Mouse (Mus musculus) MEL (cell line): Measurements from ENCODE around the gene Irf2bp2. TPM values are rescaled to one million over a fixed set of nuclear protein-coding genes. Genes with fewer than 3 reads are reported as not detected.

ENCODE experiments used
- DNase-seq: peaks from one replicate; pipeline ENCODE4 v3.0.0; 2011; ENCODE audit warnings: low read depth, low spot score
- H3K27ac ChIP-seq: 2 replicates; pipeline ENCODE4 v1.5.1; 2012; ENCODE audit warnings: low read depth, mild to moderate bottlenecking, control low read depth, low read length, moderate library complexity; ENCODE audit not compliant: control insufficient read depth
- H3K27me3 ChIP-seq, 2 experiments: fragments of 150-350 bp in 1 of 2; sonication (generic) in 1 of 2; 2 replicates each; pipeline ENCODE4 v1.6.1; 2012; ENCODE audit warnings: low read length in 2 of 2, mild to moderate bottlenecking in 2 of 2, improper control_type of control experiment in 1 of 2, moderate library complexity in 1 of 2; ENCODE audit not compliant: insufficient read depth in 2 of 2, control insufficient read depth in 1 of 2
- H3K36me3 ChIP-seq, 2 experiments: 2 replicates each; pipeline ENCODE4 v1.6.1; 2012 to 2014; ENCODE audit warnings: low read length in 2 of 2, improper control_type of control experiment in 1 of 2, inconsistent platforms in 1 of 2, mild to moderate bottlenecking in 1 of 2; ENCODE audit not compliant: insufficient read depth in 2 of 2, control insufficient read depth in 1 of 2
- H3K4me1 ChIP-seq, 2 experiments: fragments of 150-350 bp in 1 of 2; sonication (generic) in 1 of 2; 2 replicates each; pipeline ENCODE4 v1.6.1; 2012; ENCODE audit warnings: low read length in 2 of 2, improper control_type of control experiment in 1 of 2, mild to moderate bottlenecking in 1 of 2; ENCODE audit not compliant: insufficient read depth in 2 of 2, control insufficient read depth in 1 of 2
- H3K4me3 ChIP-seq, 2 experiments: fragments of 150-350 bp in 1 of 2; sonication (generic) in 1 of 2; 2 replicates each; pipeline ENCODE4 v1.5.1; 2012; ENCODE audit warnings: low read depth in 2 of 2, low read length in 2 of 2, mild to moderate bottlenecking in 2 of 2, moderate library complexity in 2 of 2, control low read depth in 1 of 2, improper control_type of control experiment in 1 of 2; ENCODE audit not compliant: control insufficient read depth in 1 of 2, insufficient read depth in 1 of 2
- H3K79me2 ChIP-seq: 2 replicates; pipeline ENCODE4 v1.6.1; 2012; ENCODE audit warnings: mild to moderate bottlenecking, low read length, moderate library complexity; ENCODE audit not compliant: control insufficient read depth, poor library complexity, insufficient read depth
- H3K9ac ChIP-seq: 2 replicates; pipeline ENCODE4 v1.6.1; 2012; ENCODE audit warnings: low read depth, mild to moderate bottlenecking, control low read depth, low read length, moderate library complexity; ENCODE audit not compliant: control insufficient read depth, poor library complexity, severe bottlenecking
- H3K9me3 ChIP-seq: fragments of 150-350 bp; sonication (generic); replicated peaks from 2 replicates; pipeline ENCODE4 v1.6.1; 2012; ENCODE audit warnings: mild to moderate bottlenecking, low read length, improper control_type of control experiment, moderate library complexity; ENCODE audit not compliant: insufficient read depth
- BHLHE40 ChIP-seq: IDR thresholded peaks from 2 replicates; pipeline ENCODE4 v1.6.1; 2012; ENCODE audit warnings: low read depth, mild to moderate bottlenecking, inconsistent platforms, low read length, improper control_type of control experiment, borderline replicate concordance
- CHD2 ChIP-seq: IDR thresholded peaks from 2 replicates; pipeline ENCODE4 v1.6.1; 2011; ENCODE audit warnings: low read length, improper control_type of control experiment
- CTCF ChIP-seq, 3 experiments: IDR thresholded peaks in 2 of 3; conservative IDR thresholded peaks in 1 of 3; 2 replicates each; pipeline ENCODE4 v1.5.1; 2011 to 2012; ENCODE audit warnings: low read length in 3 of 3, low read depth in 2 of 3, mild to moderate bottlenecking in 2 of 3, improper control_type of control experiment in 1 of 3, inconsistent platforms in 1 of 3, mixed read lengths in 1 of 3, moderate library complexity in 1 of 3; ENCODE audit not compliant: control insufficient read depth in 1 of 3, insufficient read depth in 1 of 3, poor library complexity in 1 of 3, severe bottlenecking in 1 of 3
- ETS1 ChIP-seq: IDR thresholded peaks from 2 replicates; pipeline ENCODE4 v1.6.1; 2012; ENCODE audit warnings: low read depth, mild to moderate bottlenecking, inconsistent platforms, low read length, improper control_type of control experiment, moderate library complexity
- GATA1 ChIP-seq: IDR thresholded peaks from 2 replicates; pipeline ENCODE4 v1.6.1; 2011; ENCODE audit warnings: low read depth, low read length, improper control_type of control experiment
- HCFC1 ChIP-seq: IDR thresholded peaks from 2 replicates; pipeline ENCODE4 v1.6.1; 2012; ENCODE audit warnings: low read depth, mild to moderate bottlenecking, inconsistent platforms, low read length, improper control_type of control experiment, moderate library complexity
- KAT2A ChIP-seq: conservative IDR thresholded peaks from 2 replicates; pipeline ENCODE4 v1.6.1; 2012; ENCODE audit warnings: low read depth, low read length, improper control_type of control experiment, inconsistent platforms
- MAFK ChIP-seq: IDR thresholded peaks from 2 replicates; pipeline ENCODE4 v1.6.1; 2011; ENCODE audit warnings: low read depth, mild to moderate bottlenecking, low read length, improper control_type of control experiment, borderline replicate concordance
- MAX ChIP-seq: IDR thresholded peaks from 2 replicates; pipeline ENCODE4 v1.6.1; 2011; ENCODE audit warnings: low read length, improper control_type of control experiment
- MAZ ChIP-seq: IDR thresholded peaks from 2 replicates; pipeline ENCODE4 v1.6.1; 2012; ENCODE audit warnings: low read depth, mild to moderate bottlenecking, inconsistent platforms, low read length, improper control_type of control experiment
- MEF2A ChIP-seq: IDR thresholded peaks from 2 replicates; pipeline ENCODE4 v1.6.1; 2014; ENCODE audit warnings: low read depth, mild to moderate bottlenecking, inconsistent platforms, low read length, improper control_type of control experiment; ENCODE audit not compliant: poor library complexity, insufficient replicate concordance, severe bottlenecking; ENCODE audit errors: extremely low read depth
- MYC ChIP-seq: IDR thresholded peaks from 2 replicates; pipeline ENCODE4 v1.6.1; 2011; ENCODE audit warnings: low read depth, mild to moderate bottlenecking, low read length, improper control_type of control experiment, moderate library complexity
- NELFE ChIP-seq: IDR thresholded peaks from 2 replicates; pipeline ENCODE4 v1.6.1; 2011; ENCODE audit warnings: low read depth, low read length, improper control_type of control experiment
- NRF1 ChIP-seq: IDR thresholded peaks from 2 replicates; pipeline ENCODE4 v1.6.1; 2014; ENCODE audit warnings: low read depth, mild to moderate bottlenecking, inconsistent platforms, low read length, improper control_type of control experiment, moderate library complexity; ENCODE audit not compliant: poor library complexity, insufficient read depth, severe bottlenecking
- SIN3A ChIP-seq: IDR thresholded peaks from 2 replicates; pipeline ENCODE4 v1.6.1; 2012; ENCODE audit warnings: low read length, improper control_type of control experiment, inconsistent platforms
- TAL1 ChIP-seq: IDR thresholded peaks from 2 replicates; pipeline ENCODE4 v1.6.1; 2012; ENCODE audit warnings: mild to moderate bottlenecking, inconsistent platforms, low read length, moderate library complexity, mixed read lengths
- TCF12 ChIP-seq: IDR thresholded peaks from 2 replicates; pipeline ENCODE4 v1.6.1; 2014; ENCODE audit warnings: low read depth, mild to moderate bottlenecking, inconsistent platforms, low read length, improper control_type of control experiment, moderate library complexity
- UBTF ChIP-seq: IDR thresholded peaks from 2 replicates; pipeline ENCODE4 v1.6.1; 2012; ENCODE audit warnings: low read depth, mild to moderate bottlenecking, inconsistent platforms, low read length, improper control_type of control experiment, moderate library complexity, borderline replicate concordance; ENCODE audit not compliant: insufficient read depth
- ZNF384 ChIP-seq: IDR thresholded peaks from 2 replicates; pipeline ENCODE4 v1.6.1; 2012; ENCODE audit warnings: low read depth, mild to moderate bottlenecking, inconsistent platforms, low read length, improper control_type of control experiment
- polyA plus RNA-seq, 2 experiments: library from polyadenylated mRNA; stranded (reverse) in 1 of 2; unstranded in 1 of 2; fragments of >175 nt in 1 of 2; fragments of >200 nt in 1 of 2; gene quantifications; 2 replicates each; pipeline versions ENCODE4 v1.2.1 to v1.2.4; 2012; ENCODE audit warnings: low replicate concordance in 2 of 2, low read depth in 1 of 2; ENCODE audit not compliant: insufficient read length in 2 of 2, insufficient read depth in 1 of 2, missing spikeins in 1 of 2
- total RNA-seq: library from RNA; depleted of rRNA; stranded (reverse); fragments of 300-350 nt; gene quantifications from 2 replicates; pipeline ENCODE4 v1.2.3, GENCODE M21; 2012

Irf2bp2 gene
- total and polyA plus RNA-seq, 3 experiments: 17.1 to 30.4 TPM; not detected in 1

DNA sequence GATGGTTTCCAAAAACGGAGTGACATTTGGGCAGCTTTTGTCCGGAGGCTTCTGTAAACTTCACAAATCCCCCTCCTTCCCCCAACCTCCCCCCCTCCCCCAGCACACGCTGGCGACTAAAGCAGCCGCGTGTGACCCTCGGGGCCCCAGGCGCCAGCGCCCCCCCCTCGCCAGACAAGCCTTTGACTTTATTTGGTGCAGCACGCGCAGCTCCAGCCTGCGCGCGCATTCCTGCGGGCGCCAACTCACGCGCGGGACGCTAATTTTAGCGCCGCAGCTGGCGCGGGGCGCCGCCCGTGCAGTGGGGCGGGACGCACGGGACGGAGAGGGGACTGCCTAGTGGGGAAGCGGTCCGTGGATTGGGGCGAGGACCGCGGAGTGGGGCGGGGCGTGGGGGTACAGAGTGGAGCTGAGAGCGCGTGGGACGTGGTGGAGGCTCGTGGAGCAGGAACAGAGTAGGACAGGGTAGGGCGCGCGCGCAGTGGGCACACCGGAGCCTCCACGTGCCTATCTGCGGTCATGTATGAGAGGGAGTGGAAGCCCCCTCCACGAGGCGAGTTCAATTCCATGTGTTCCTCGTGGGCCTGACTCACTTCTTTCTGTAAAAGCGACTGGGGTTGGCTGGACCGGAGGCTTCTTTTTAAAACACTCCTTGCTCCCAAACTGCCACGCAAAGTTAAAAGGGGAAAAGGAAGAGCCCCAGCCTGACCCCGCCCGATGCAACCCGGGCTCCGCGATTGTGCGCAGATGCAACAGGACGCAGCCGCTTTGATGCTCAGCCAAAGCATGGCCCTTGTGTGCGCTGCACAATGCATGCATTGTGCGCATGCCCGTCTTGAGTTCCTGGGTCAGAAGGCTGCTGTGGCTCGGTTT lies 9.6 kb downstream of the Irf2bp2 start (continued):
- TF ChIP-seq CHD2: no peak
- TF ChIP-seq MYC: peak; percentile 81
- no peak for TF ChIP-seq UBTF
- TF ChIP-seq BHLHE40: peak; percentile 86
- TF ChIP-seq MAX: peak; percentile 84
- TF ChIP-seq GATA1: no peak
- no peak for TF ChIP-seq TAL1
- TF ChIP-seq KAT2A: no peak
- no peak for TF ChIP-seq MAFK
- peak; percentile 85 for TF ChIP-seq NRF1
- peak; percentile 58; the same call in 1 of the 2 replicates for TF ChIP-seq MEF2A
- TF ChIP-seq ZNF384: no peak
- TF ChIP-seq HCFC1: peak; percentile 65; the same call in 1 of the 2 replicates
- TF ChIP-seq MAZ: no peak
- no peak for TF ChIP-seq CTCF (IDR thresholded peaks at IDR 0.05 in 2 of 3, conservative IDR thresholded peaks at IDR 0.05 in 1 of 3; ENCODE audit: control insufficient read depth in 1 of 3, insufficient read depth in 1 of 3, low read depth in 2 of 3, low read length in 3 of 3, poor library complexity in 1 of 3, severe bottlenecking in 1 of 3)
- 0 out of 2 replicates have a peak, but pooled peaks have one; percentile 32 for TF ChIP-seq TCF12

DNA sequence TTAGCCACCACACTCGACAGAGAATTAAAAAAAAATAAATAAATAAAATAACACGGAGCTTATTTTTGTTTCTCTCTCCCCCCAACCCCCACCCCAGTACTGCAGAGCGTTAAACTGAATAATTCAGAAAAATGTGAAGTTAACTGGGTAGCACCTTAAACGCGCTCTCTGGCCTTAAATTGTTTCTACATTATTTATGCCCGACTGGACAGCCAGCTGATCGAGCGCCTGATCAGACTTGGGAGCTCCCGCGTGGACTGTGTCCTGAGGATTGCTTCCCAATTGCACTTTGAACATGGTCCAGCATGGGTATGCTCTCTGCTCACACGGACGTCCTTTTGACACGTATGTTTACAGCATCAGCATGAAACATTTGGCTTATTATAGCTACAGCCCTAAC lies 10.3 kb downstream of the Irf2bp2 start:
- Histone ChIP-seq H3K9me3 (no peaks in the 10 kb centered on the region), H3K4me3 (peak overlapping the region; percentile 49 to 53), H3K9ac (peak overlapping the region; percentile 73), H3K27ac (peak overlapping the region; percentile 79), H3K27me3 (no peaks in the 10 kb centered on the region), H3K79me2 (peaks cover 29% of the 10 kb centered on the region), H3K4me1 (peaks cover 9 to 27% of the 10 kb centered on the region in 2 experiments; a peak in 3 of 4 replicates), H3K36me3 (peaks cover 6 to 33% of the 10 kb centered on the region in 2 experiments)
- DNase-seq: peak; percentile 44
- TF ChIP-seq ZNF384: peak; percentile 34; the same call in 1 of the 2 replicates
- 0 out of 2 replicates have a peak, but pooled peaks have one; percentile 2 for TF ChIP-seq NELFE
- TF ChIP-seq ETS1: no peak
- TF ChIP-seq SIN3A: 0 out of 2 replicates have a peak, but pooled peaks have one; percentile 13
